Mouse (Mus musculus): ENCODE measurements around the gene Tsen2. TPM values are rescaled to one million over a fixed set of nuclear protein-coding genes. Genes with fewer than 3 reads are reported as not detected.

Tsen2 gene
- polyA plus RNA-seq, 1 experiment from 2014 or later, result 23.7 TPM

DNA sequence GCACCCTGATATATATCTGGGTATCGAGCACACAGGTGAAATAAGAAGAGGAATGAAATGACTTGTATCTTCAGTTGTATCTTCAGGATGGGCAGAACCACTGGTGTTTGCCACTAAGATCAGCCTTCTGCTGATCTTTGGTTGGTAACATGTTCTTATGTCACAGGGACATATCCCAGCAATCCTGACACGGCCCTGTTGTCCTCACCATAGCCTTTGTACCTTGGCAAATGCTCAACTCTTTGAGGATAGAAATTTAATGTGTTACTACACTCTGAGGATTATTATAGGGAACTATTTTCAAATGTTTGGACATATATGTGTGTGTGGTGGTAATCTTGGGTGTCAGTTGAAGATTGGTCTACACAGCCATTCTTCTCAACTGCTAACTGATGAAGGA is 13.7 kb downstream of the Tsen2 start:
- WGBS, result 96% methylated on average over 2 of the region's 2 CpGs
- no peaks in the 10 kb centered on the region for H3K9me3 ChIP-seq (replicated peaks; ENCODE audit: control insufficient read depth, low read length)
- H3K36me3 ChIP-seq (ENCODE audit: control insufficient read depth, insufficient read depth, low read length), result peaks cover 28% of the 10 kb centered on the region
- ATAC-seq (ENCODE audit: insufficient read depth, low FRiP score), result no peak
- H3K4me2 ChIP-seq (ENCODE audit: low read depth, low read length), result no peak overlapping the region
- H3K27ac ChIP-seq (ENCODE audit: low read length), result no peak overlapping the region
- no peak overlapping the region for H3K4me3 ChIP-seq (replicated peaks; ENCODE audit: low read length)
- no peaks in the 10 kb centered on the region for H3K27me3 ChIP-seq (ENCODE audit: control insufficient read depth, insufficient read depth, low read length)
- H3K9ac ChIP-seq (ENCODE audit: low read length), result no peak overlapping the region
- no peaks in the 10 kb centered on the region for H3K4me1 ChIP-seq (ENCODE audit: control insufficient read depth, insufficient read depth, low read length)

GRCm38 (mm10) chr6:115559651-115560632 is 15.5 kb downstream of the Tsen2 start:
- H3K27me3 ChIP-seq (ENCODE audit: control insufficient read depth, insufficient read depth, low read length), result no peaks in the 10 kb centered on the region
- no peak overlapping the region for H3K9ac ChIP-seq (ENCODE audit: low read length)
- H3K4me1 ChIP-seq (ENCODE audit: control insufficient read depth, insufficient read depth, low read length), result no peaks in the 10 kb centered on the region
- 52% methylated on average over 21 of the region's 21 CpGs for WGBS
- H3K27ac ChIP-seq (ENCODE audit: low read length), result no peak overlapping the region
- peaks cover 26% of the 10 kb centered on the region; the same call in 1 of the 2 replicates for H3K36me3 ChIP-seq (ENCODE audit: control insufficient read depth, insufficient read depth, low read length)
- no peaks in the 10 kb centered on the region for H3K9me3 ChIP-seq (replicated peaks; ENCODE audit: control insufficient read depth, low read length)
- no peak for ATAC-seq (ENCODE audit: insufficient read depth, low FRiP score)
- H3K4me2 ChIP-seq (ENCODE audit: low read depth, low read length), result no peak overlapping the region
- H3K4me3 ChIP-seq (replicated peaks; ENCODE audit: low read length), result no peak overlapping the region

DNA sequence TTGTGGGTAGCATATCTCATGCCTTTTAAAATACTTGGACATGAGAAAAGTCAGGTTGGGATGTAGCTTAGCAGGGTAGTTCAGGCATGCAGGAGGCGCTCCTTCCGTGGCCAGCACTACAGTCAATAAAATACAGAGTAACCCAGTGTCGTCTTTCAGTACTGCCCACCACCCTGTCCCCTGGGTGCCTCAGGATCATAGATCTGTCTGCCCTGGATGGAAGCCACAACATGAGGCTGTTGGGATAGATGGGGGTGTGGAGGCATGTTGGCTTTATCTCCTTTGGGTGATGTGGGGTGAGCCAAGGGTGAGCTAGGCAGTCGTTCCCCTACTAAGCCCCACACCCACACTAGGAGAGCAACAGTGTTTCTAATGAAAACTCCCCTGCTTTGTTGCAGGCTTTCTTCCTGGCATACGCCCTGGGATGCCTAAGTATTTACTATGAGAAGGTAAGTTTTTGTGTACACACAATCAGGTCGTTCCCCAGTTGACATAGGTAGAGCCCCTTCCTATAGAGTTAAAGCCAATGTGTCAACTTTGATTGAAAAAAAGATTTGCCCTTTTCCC is 21.1 kb downstream of the Tsen2 start:
- no peaks in the 10 kb centered on the region for H3K9me3 ChIP-seq (replicated peaks; ENCODE audit: control insufficient read depth, low read length)
- no peak overlapping the region for H3K4me2 ChIP-seq (ENCODE audit: low read depth, low read length)
- no peak for ATAC-seq (ENCODE audit: insufficient read depth, low FRiP score)
- no peaks in the 10 kb centered on the region for H3K4me1 ChIP-seq (ENCODE audit: control insufficient read depth, insufficient read depth, low read length)
- H3K36me3 ChIP-seq (ENCODE audit: control insufficient read depth, insufficient read depth, low read length), result peaks cover 26% of the 10 kb centered on the region
- H3K27ac ChIP-seq (ENCODE audit: low read length), result no peak overlapping the region
- H3K4me3 ChIP-seq (replicated peaks; ENCODE audit: low read length), result no peak overlapping the region
- no peak overlapping the region for H3K9ac ChIP-seq (ENCODE audit: low read length)
- H3K27me3 ChIP-seq (ENCODE audit: control insufficient read depth, insufficient read depth, low read length), result no peaks in the 10 kb centered on the region
- 80% methylated on average over 6 of the region's 6 CpGs for WGBS

GRCm38 (mm10) chr6:115574171-115574570 is 29.7 kb downstream of the Tsen2 start:
- Histone ChIP-seq H3K9me3 (replicated peaks; ENCODE audit: control insufficient read depth, low read length) (no peaks in the 10 kb centered on the region), H3K4me3 (replicated peaks; ENCODE audit: low read length) (no peak overlapping the region), H3K27ac (ENCODE audit: low read length) (no peak overlapping the region), H3K36me3 (ENCODE audit: control insufficient read depth, insufficient read depth, low read length) (peaks cover 19% of the 10 kb centered on the region), H3K9ac (ENCODE audit: low read length) (no peak overlapping the region), H3K4me1 (ENCODE audit: control insufficient read depth, insufficient read depth, low read length) (no peaks in the 10 kb centered on the region), H3K27me3 (ENCODE audit: control insufficient read depth, insufficient read depth, low read length) (no peaks in the 10 kb centered on the region), H3K4me2 (ENCODE audit: low read depth, low read length) (no peak overlapping the region)
- WGBS, result 86% methylated on average over 7 of the region's 7 CpGs
- no peak for ATAC-seq (ENCODE audit: insufficient read depth, low FRiP score)

DNA sequence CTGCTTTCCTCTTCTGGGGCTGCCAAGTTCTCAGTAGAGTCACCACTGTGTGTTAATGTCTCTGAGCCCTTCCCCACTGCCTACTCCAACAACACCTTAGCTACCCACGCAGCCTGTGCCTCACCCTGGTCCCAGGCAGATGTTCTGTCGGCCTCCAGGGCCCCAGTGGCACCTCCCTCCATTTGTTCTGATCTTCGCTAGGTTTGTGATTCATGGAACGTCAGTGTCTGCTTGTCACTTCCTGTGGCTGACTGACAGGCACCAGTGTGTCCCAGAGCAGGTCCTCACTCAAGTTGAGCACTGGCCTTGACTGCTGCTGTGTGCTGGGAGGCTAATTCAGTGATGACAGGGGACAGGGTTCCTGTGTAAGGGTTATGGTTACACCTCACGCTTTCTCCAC is 32.9 kb downstream of the Tsen2 start:
- Histone ChIP-seq H3K9ac (ENCODE audit: low read length) (no peak overlapping the region), H3K36me3 (ENCODE audit: control insufficient read depth, insufficient read depth, low read length) (peaks cover 15% of the 10 kb centered on the region), H3K9me3 (replicated peaks; ENCODE audit: control insufficient read depth, low read length) (no peaks in the 10 kb centered on the region), H3K4me3 (replicated peaks; ENCODE audit: low read length) (no peak overlapping the region), H3K27ac (ENCODE audit: low read length) (no peak overlapping the region), H3K4me1 (ENCODE audit: control insufficient read depth, insufficient read depth, low read length) (no peaks in the 10 kb centered on the region), H3K27me3 (ENCODE audit: control insufficient read depth, insufficient read depth, low read length) (no peaks in the 10 kb centered on the region), H3K4me2 (ENCODE audit: low read depth, low read length) (no peak overlapping the region)
- no peak for ATAC-seq (ENCODE audit: insufficient read depth, low FRiP score)
- 80% methylated on average over 5 of the region's 5 CpGs for WGBS

DNA sequence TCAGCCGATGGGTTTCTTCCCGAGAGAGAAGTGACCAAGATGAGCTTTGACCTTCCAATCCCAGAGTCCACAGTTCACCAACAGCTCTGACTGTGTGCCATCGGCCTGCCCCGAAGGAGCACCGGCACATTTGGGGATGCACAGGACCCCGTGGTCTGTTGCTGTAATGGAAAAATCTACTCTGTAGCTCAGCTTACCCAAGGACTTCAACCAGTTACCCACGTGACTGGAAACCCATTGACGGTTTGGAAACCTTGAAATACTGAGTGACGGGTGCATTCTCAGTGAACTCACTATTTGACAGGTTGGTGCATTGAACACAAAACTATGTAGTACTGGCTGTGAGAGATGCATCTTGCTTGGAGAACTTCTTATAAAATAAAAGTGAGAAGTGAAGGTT is 33.5 kb downstream of the Tsen2 start:
- Histone ChIP-seq H3K36me3 (ENCODE audit: control insufficient read depth, insufficient read depth, low read length) (peaks cover 15% of the 10 kb centered on the region), H3K27me3 (ENCODE audit: control insufficient read depth, insufficient read depth, low read length) (no peaks in the 10 kb centered on the region), H3K4me1 (ENCODE audit: control insufficient read depth, insufficient read depth, low read length) (no peaks in the 10 kb centered on the region), H3K27ac (ENCODE audit: low read length) (no peak overlapping the region), H3K9me3 (replicated peaks; ENCODE audit: control insufficient read depth, low read length) (no peaks in the 10 kb centered on the region), H3K4me2 (ENCODE audit: low read depth, low read length) (no peak overlapping the region), H3K4me3 (replicated peaks; ENCODE audit: low read length) (no peak overlapping the region), H3K9ac (ENCODE audit: low read length) (no peak overlapping the region)
- no peak for ATAC-seq (ENCODE audit: insufficient read depth, low FRiP score)
- WGBS, result 92% methylated on average over 9 of the region's 9 CpGs

DNA sequence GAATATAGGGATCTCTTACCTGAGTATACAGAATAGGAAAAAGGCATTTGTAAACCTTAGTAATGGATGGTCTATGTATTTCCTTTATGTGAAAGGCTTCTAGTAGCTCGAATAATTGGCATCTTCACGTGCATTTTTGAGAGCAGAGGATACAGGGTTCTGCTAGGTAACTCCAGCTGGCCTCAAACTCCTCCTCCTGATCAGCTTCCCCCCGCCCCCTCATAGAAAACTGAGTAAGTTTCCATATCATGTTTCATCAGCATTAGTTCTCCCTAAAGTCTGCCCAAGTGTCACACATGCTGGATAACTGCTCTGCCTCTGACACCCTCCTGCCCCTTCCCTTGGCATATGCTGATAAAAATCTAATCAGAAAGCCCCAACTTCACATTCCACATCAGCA is 36.3 kb downstream of the Tsen2 start:
- Histone ChIP-seq H3K27ac (ENCODE audit: low read length) (no peak overlapping the region), H3K4me3 (replicated peaks; ENCODE audit: low read length) (no peak overlapping the region), H3K4me2 (ENCODE audit: low read depth, low read length) (no peak overlapping the region), H3K27me3 (ENCODE audit: control insufficient read depth, insufficient read depth, low read length) (no peaks in the 10 kb centered on the region), H3K9me3 (replicated peaks; ENCODE audit: control insufficient read depth, low read length) (no peaks in the 10 kb centered on the region), H3K36me3 (ENCODE audit: control insufficient read depth, insufficient read depth, low read length) (peaks cover 15% of the 10 kb centered on the region), H3K9ac (ENCODE audit: low read length) (no peak overlapping the region), H3K4me1 (ENCODE audit: control insufficient read depth, insufficient read depth, low read length) (no peaks in the 10 kb centered on the region)
- ATAC-seq (ENCODE audit: insufficient read depth, low FRiP score), result no peak
- WGBS, result 84% methylated on average over 3 of the region's 3 CpGs

DNA sequence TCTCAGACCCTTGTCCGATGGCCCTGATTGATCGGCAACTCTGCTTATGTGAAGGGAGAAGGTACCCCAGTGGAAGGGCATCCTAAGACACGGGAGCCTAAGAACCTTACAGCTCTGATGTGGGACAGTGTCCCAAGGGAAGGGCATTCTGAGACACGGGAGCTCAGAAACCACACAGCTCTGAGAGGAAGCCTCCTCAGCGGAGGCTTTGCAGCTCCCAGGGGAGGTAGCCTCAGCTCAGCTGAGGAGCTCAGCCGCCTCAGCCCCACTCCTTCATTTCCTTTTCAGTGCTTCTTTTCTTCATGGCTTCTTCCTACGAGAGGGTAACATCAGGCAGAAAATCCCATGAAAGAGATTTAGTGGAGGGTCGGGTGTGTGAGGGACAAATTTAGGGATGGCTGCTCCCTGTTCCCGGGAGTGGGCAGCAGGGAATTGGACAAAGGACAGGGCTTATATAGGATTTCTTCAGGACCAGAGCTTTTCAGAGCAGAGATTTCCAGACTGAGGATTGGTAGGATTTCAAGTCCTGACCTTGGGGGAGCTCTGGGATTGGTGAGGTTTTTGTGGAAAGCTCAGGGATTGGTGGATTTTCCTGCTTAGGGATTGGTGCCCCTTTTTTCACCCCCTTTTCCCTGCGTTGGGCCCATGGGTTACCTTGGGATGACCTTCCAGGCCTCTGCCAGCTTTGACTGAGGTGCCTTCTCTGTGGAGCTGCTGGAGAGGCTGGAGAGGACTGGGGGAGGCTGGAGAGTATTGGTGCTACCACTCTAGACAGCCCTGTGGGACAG is 38.1 kb downstream of the Tsen2 start:
- Histone ChIP-seq H3K27ac (ENCODE audit: low read length) (no peak overlapping the region), H3K9me3 (replicated peaks; ENCODE audit: control insufficient read depth, low read length) (no peaks in the 10 kb centered on the region), H3K36me3 (ENCODE audit: control insufficient read depth, insufficient read depth, low read length) (peaks cover 12% of the 10 kb centered on the region), H3K4me3 (replicated peaks; ENCODE audit: low read length) (no peak overlapping the region), H3K4me1 (ENCODE audit: control insufficient read depth, insufficient read depth, low read length) (no peaks in the 10 kb centered on the region), H3K4me2 (ENCODE audit: low read depth, low read length) (no peak overlapping the region), H3K27me3 (ENCODE audit: control insufficient read depth, insufficient read depth, low read length) (no peaks in the 10 kb centered on the region), H3K9ac (ENCODE audit: low read length) (no peak overlapping the region)
- WGBS, result 84% methylated on average over 10 of the region's 10 CpGs
- no peak for ATAC-seq (ENCODE audit: insufficient read depth, low FRiP score)

All from stomach, embryonic 16.5 days (tissue).